Mouse (Mus musculus) natural killer cell, adult 2 months (primary cell): ENCODE data around the gene Gm1330.
"Not testable (repeated sequence)": the region's sequence is repeated elsewhere in the genome, so short reads cannot be mapped to it uniquely, and the experiment has no call there.

ENCODE experiments used
- DNase-seq, 2 experiments: peaks; one replicate each; pipeline ENCODE4 v3.0.0; 2022; ENCODE audit warnings: low spot score in 2 of 2

The Gm1330 gene

GRCm38 (mm10) chr2:149003151-149003550, at the start of gene Gm1330:
Gene Gm1330 (minus strand): TSS chr2:149003251.
- no peak for DNase-seq

GRCm38 (mm10) chr2:149017137-149017536, 14.1 kb upstream of the Gm1330 start, which contains the start of gene Gm10750:
Gene Gm10750 (minus strand): TSS chr2:149017237.
- DNase-seq, result not testable (repeated sequence)

- DNase-seq, result no peak
These were observed 1.8 kb upstream of the Gm1330 start for GRCm38 (mm10) chr2:149004826-149005225.

- no peak for DNase-seq
These were observed 7.9 kb downstream of the Gm1330 start for GRCm38 (mm10) chr2:148995133-148995532.
